Mouse (Mus musculus): ENCODE measurements at regions not wholly inside any gene's neighbourhood (a gene's known extent, or its start where the extent isn't known, plus 50 kb on each side); places are given as distances from the start of the nearest gene placed in this dataset.

GRCm38 (mm10) chr3:118418981-118419380, 142.9 kb upstream of the Dpyd start:
- DNase-seq (ENCODE audit: low read depth, low spot score) = no peak

DNA sequence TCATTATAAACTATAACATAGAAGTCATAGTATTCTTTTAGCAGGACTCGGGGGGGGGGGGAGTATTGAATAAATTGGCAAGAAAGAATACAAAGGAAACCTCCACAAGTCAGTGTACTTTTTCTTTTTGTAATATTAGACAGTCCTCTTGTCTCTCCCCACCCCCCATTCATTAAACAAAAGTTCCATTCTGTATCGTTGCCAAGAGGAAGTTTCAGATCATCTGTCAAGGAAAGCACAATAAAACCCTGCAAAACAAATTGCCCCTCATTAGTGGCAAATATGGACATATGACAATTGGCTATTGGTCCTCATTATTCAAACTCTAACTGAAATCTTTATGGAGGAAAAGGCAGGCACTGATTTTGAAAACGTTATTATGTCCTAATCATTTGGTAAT, 140.2 kb upstream of the Dpyd start:
- no peak for DNase-seq (ENCODE audit: low read depth, low spot score)

- no peak for DNase-seq (ENCODE audit: low read depth, low spot score)
Observed at GRCm38 (mm10) chr3:118425748-118426147, 136.2 kb upstream of the Dpyd start.

GRCm38 (mm10) chr3:118428523-118428922, 133.4 kb upstream of the Dpyd start:
- no peak for DNase-seq (ENCODE audit: low read depth, low spot score)

DNA sequence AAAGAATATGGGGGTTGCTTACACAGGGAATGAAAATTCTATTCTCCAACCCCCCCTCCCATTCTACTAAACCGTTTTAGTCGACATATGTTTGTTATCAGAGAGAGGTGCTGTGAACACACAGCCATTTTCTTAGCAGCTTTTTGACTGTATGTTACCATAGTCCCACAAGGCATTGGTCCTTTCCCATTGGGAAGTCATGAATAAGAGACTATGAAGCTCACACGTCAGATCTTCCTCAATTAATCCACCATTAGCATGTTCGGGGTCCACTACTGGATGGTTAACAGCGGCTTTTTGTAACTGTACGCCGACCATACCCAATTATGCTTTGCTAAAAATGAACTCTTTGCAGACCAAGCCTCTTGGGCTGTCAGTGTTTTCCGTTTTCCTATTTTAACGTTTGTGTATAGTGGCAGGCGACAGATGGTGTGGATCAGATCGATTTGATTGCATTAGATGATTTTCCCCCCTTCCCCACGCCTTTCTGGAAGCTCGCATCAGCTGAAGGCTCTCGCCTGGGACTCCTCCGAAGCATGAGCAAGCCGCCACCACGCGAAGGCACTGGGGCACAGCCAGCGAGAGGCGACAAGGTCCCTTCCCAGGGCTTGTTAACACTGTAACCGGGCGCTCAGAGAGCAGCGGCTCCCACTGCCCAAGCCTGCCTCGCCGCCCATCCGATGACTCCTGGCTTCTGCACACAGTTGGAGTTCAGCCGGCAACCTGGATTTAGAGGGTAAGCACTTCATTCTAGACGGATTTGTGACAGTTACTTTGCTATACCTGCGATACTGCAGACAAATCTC, 131.9 kb upstream of the Dpyd start:
- DNase-seq (ENCODE audit: low read depth, low spot score) = no peak

DNA sequence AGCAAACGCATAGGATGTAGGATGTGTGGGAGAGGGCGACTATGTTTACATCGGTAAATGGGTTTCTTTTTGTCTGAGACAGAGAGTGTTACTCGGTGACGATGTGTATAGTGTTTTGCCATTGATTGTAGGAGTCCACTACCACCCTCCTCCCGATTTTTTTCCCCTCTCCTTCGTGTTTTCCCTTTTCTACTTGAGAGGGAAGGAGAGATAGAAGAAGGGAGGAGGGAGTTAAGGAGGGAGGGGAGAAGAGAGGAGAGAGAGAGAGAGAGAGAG, 131.4 kb upstream of the Dpyd start:
- no peak for DNase-seq (ENCODE audit: low read depth, low spot score)

- DNase-seq (ENCODE audit: low read depth, low spot score) = peak; percentile 55
Observed at GRCm38 (mm10) chr3:118431031-118431723, 130.8 kb upstream of the Dpyd start.

- DNase-seq (ENCODE audit: low read depth, low spot score) = no peak
Observed at GRCm38 (mm10) chr3:118433441-118434021, 128.4 kb upstream of the Dpyd start.

- no peak for DNase-seq (ENCODE audit: low read depth, low spot score)
Observed at GRCm38 (mm10) chr3:118434311-118434710, 127.6 kb upstream of the Dpyd start.

GRCm38 (mm10) chr3:118434847-118435246, 127.1 kb upstream of the Dpyd start:
- no peak for DNase-seq (ENCODE audit: low read depth, low spot score)

DNA sequence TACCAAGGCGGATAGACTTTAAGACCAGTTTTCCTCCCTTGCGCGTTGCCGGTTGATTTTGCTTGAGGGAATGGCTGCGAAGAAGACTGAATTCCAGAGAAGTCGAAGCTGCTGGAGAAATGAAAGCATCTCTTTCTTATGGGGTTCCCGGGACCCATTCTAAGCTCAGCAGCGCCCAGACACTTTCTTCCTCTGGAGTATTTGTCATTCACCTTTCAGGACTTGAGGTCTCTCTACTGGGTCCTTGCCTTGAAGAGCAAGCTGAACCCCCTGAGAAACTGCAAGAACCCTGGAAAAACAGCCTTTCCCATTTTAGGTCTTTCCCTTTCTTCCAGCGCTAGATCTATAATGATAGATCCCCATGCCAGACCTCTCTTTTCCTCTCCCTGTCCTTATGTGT, 126.7 kb upstream of the Dpyd start:
- DNase-seq (ENCODE audit: low read depth, low spot score) = no peak

DNA sequence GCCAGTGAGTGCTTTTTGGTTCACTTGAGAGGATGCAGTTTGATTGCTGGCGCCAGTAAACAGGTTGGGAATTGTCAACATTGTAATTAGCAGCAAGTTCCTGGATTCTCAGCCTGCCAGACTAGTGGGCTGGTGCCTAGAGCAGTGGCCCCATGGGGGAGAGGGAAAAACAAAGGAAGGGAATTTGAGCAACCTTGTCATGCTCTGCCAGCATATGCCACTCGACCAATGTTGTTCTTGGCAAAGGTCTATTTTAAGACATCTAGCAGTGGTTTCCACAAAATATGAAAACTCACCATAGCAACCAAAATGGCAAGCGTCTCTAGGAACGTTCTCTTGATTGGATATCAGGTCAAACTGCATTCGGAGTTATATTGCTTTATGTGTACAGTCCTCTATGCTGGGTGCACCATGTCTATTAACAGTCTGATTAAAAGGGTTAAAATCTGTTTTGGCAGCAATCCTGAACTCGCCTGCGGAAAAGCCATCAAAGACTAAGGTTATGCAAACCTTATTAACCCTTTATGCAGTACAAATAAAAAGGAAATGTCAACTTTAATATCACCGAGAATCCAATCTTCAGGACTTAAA, 118.1 kb upstream of the Dpyd start:
- DNase-seq (ENCODE audit: low read depth, low spot score) = no peak

DNA sequence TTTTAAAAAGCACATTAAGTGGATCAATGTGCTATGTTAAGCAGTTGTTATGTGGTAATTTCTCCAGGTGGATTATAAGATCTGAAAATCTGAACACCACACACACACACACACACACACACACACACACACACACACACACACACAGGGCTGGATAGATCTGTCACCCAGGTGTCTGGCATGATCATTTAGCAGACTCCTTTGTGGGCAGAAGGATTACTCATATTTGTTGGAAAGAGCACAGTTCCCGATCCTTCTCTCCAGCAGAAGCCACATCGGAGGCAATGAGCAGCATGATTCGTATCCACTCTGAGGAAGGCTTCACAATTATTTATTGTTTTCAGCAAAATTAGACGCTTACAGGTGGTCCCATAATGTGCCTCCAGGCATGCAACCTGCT, 116.6 kb upstream of the Dpyd start:
- no peak for DNase-seq (ENCODE audit: low read depth, low spot score)

- DNase-seq (ENCODE audit: low read depth, low spot score) = no peak
Observed at GRCm38 (mm10) chr3:118459636-118460035, 102.3 kb upstream of the Dpyd start.

- no peak for DNase-seq (ENCODE audit: low read depth, low spot score)
Observed at GRCm38 (mm10) chr3:118465611-118466010, 96.3 kb upstream of the Dpyd start.

DNA sequence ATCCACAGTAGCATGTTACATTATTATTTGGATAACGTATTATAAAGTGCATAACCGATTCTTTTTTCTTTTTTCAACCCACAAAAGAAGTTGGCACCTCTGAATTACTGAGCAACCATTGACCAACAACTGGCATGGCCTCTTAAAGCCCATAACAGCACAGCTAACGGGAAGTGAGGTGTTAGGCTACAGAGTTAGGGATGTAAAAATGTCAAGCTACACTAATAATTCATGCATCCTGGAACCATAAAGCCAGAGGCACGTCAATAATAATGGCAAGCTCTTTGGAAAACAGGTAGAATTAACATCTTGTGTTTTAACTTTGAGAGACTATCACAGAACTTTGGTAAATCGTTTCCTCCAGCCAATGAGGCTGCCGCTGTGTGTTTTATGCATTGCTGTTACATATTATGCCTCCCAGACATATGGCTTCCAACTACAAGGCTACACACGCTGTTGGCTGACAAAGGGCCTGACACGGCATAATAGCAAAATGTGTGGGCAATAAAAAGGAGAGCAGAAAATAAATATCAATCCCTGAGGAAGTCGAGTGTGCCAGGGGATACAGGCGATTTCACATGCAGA, 89.6 kb upstream of the Dpyd start:
- DNase-seq (ENCODE audit: low read depth, low spot score) = no peak

DNA sequence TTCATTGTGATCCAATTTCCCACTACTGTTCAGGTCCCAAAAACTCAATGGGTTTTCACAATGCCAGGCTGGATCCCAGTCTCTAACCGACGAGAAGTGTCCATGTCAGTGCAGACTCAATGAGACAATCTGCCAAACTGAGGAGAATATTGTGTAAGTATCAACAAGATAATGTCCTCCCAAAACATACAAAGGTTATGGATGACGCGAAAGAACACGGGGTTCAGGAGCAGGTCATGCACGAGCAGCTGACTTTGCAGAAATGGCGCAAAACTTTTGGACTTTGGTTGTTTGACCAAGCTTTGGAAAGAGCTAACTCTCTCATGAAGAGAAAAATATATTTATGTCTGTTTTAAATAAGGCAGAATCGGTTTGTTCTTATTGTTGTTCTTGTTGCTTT, 83.9 kb upstream of the Dpyd start:
- no peak for DNase-seq (ENCODE audit: low read depth, low spot score)

- DNase-seq (ENCODE audit: low read depth, low spot score) = no peak
Observed at GRCm38 (mm10) chr3:118480515-118481248, 81.2 kb upstream of the Dpyd start.

GRCm38 (mm10) chr3:118485966-118486365, 76.0 kb upstream of the Dpyd start:
- DNase-seq (ENCODE audit: low read depth, low spot score) = no peak

- no peak for DNase-seq (ENCODE audit: low read depth, low spot score)
Observed at GRCm38 (mm10) chr3:118487408-118487807, 74.5 kb upstream of the Dpyd start.

DNA sequence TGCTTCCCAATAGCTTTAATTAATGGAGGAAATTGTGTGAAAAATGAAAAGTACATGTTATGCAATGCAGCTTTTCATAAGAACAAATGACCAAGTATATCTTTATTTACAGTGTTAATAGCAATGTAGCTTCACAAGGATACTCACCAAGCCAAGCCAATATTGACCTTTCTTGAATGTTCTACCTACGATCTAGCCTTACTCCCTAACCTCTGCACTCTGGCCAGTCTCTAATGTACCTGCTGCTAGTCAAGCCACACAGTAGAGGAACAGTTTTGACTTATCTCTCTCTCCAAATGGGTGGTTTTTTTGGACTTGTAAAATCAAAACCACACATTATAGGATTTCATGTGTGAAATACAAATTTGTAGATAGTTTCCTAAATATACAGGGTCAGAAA, 70.8 kb upstream of the Dpyd start:
- DNase-seq (ENCODE audit: low read depth, low spot score) = no peak

- DNase-seq (ENCODE audit: low read depth, low spot score) = no peak
Observed at GRCm38 (mm10) chr3:118491871-118492270, 70.1 kb upstream of the Dpyd start.
